Mouse (Mus musculus) thymus, adult 2 months (tissue): ENCODE data around the gene Asb11. TPM values are rescaled to one million over a fixed set of nuclear protein-coding genes. Genes with fewer than 3 reads are reported as not detected.

ENCODE experiments used
- DNase-seq: peaks from one replicate; pipeline ENCODE4 v3.0.0; 2021
- H3K27ac ChIP-seq: fragments of 200-500 bp; 2 replicates; pipeline ENCODE4 v1.5.1; 2012; ENCODE audit warnings: low read length, control low read depth; ENCODE audit not compliant: control insufficient read depth, insufficient read depth
- H3K27me3 ChIP-seq: fragments of 200-500 bp; 2 replicates; pipeline ENCODE4 v1.6.1; 2012; ENCODE audit warnings: mild to moderate bottlenecking, low read length, moderate library complexity, mixed read lengths; ENCODE audit not compliant: control insufficient read depth, insufficient read depth
- H3K36me3 ChIP-seq: fragments of 200-500 bp; 2 replicates; pipeline ENCODE4 v1.6.1; 2012; ENCODE audit warnings: mild to moderate bottlenecking, low read length, moderate library complexity; ENCODE audit not compliant: control insufficient read depth, insufficient read depth
- H3K4me1 ChIP-seq: fragments of 200-500 bp; replicated peaks from 2 replicates; pipeline ENCODE4 v1.6.1; 2012; ENCODE audit warnings: low read length; ENCODE audit not compliant: control insufficient read depth, insufficient read depth
- H3K4me3 ChIP-seq: fragments of 200-500 bp; 2 replicates; pipeline ENCODE4 v1.5.1; 2012; ENCODE audit warnings: mild to moderate bottlenecking, low read length, control low read depth, moderate library complexity; ENCODE audit not compliant: control insufficient read depth, insufficient read depth
- CTCF ChIP-seq: fragments of 200-500 bp; IDR thresholded peaks from 2 replicates; pipeline ENCODE4 v1.5.1; 2012; ENCODE audit warnings: mild to moderate bottlenecking, control low read depth, low read length, moderate library complexity, borderline replicate concordance; ENCODE audit not compliant: control insufficient read depth, poor library complexity, insufficient read depth; ENCODE audit errors: extremely low read depth
- POLR2A ChIP-seq: fragments of 200-500 bp; IDR thresholded peaks from 2 replicates; pipeline ENCODE4 v1.6.1; 2012; ENCODE audit warnings: mild to moderate bottlenecking, low read length, control low read depth, moderate library complexity; ENCODE audit not compliant: control insufficient read depth, poor library complexity, insufficient read depth; ENCODE audit errors: extremely low read depth
- WGBS: fragments of 180-500 bp; shearing (Covaris S2); methylation state at CpG from one replicate; pipeline ENCODE4 v1.1.7; 2018; 5-methylcytosine and 5-hydroxymethylcytosine counted together
- polyA plus RNA-seq: library from polyadenylated mRNA; depleted of rRNA; stranded (reverse); fragments of >200 nt; gene quantifications from 2 replicates; pipeline ENCODE4 v1.2.3, GENCODE M21; 2012

The Asb11 gene
- polyA plus RNA-seq, 1 experiment, result 3.9 TPM

GRCm38 (mm10) chrX:164447682-164448071, 10.9 kb downstream of the Asb11 start:
- DNase-seq, result no peak
- no peaks in the 10 kb centered on the region for H3K27me3 ChIP-seq
- no peak overlapping the region for H3K4me3 ChIP-seq
- H3K36me3 ChIP-seq, result no peaks in the 10 kb centered on the region
- TF ChIP-seq POLR2A (no peak), CTCF (no peak)
- H3K4me1 ChIP-seq, result no peaks in the 10 kb centered on the region
- 91% methylated on average over 2 of the region's 2 CpGs for WGBS
- H3K27ac ChIP-seq, result no peak overlapping the region

- H3K27me3 ChIP-seq, result no peaks in the 10 kb centered on the region
- DNase-seq, result peak; percentile 7
- no peaks in the 10 kb centered on the region for H3K36me3 ChIP-seq
- H3K27ac ChIP-seq, result no peak overlapping the region
- H3K4me1 ChIP-seq, result no peaks in the 10 kb centered on the region
- WGBS, result 6% methylated on average over 3 of the region's 3 CpGs
- TF ChIP-seq POLR2A (no peak), CTCF (no peak)
- H3K4me3 ChIP-seq, result no peak overlapping the region
Measured at GRCm38 (mm10) chrX:164449201-164449600, 12.4 kb downstream of the Asb11 start.

GRCm38 (mm10) chrX:164459205-164459878, 22.5 kb downstream of the Asb11 start:
- Histone ChIP-seq H3K4me1 (no peaks in the 10 kb centered on the region), H3K27me3 (no peaks in the 10 kb centered on the region), H3K27ac (no peak overlapping the region), H3K36me3 (no peaks in the 10 kb centered on the region), H3K4me3 (no peak overlapping the region)
- TF ChIP-seq CTCF, result no peak
- TF ChIP-seq POLR2A, result no peak
- 78% methylated on average over 6 of the region's 6 CpGs for WGBS
- no peak for DNase-seq

- 85% methylated on average over 2 of the region's 2 CpGs for WGBS
- no peak for DNase-seq
- no peaks in the 10 kb centered on the region for H3K27me3 ChIP-seq
Measured at GRCm38 (mm10) chrX:164502258-164502657, 65.5 kb downstream of the Asb11 start.

GRCm38 (mm10) chrX:164505709-164506498, 69.1 kb downstream of the Asb11 start, which contains the start of gene Asb9:
Asb9 (plus strand) TSS chrX:164506327.
- no peak within 1 kb of the TSS for H3K4me3 ChIP-seq
- no peak for DNase-seq
- TF ChIP-seq CTCF (no peak), POLR2A (no peak)

More at GRCm38 (mm10) chrX:164502258-164502657, 65.5 kb downstream of the Asb11 start:
- no peaks in the 10 kb centered on the region for H3K4me1 ChIP-seq
- H3K4me3 ChIP-seq, result no peak overlapping the region
- TF ChIP-seq CTCF (no peak), POLR2A (no peak)
- H3K36me3 ChIP-seq, result no peaks in the 10 kb centered on the region
- H3K27ac ChIP-seq, result no peak overlapping the region

GRCm38 (mm10) chrX:164507068-164507467, 70.3 kb downstream of the Asb11 start:
- Histone ChIP-seq H3K4me1 (no peaks in the 10 kb centered on the region), H3K36me3 (no peaks in the 10 kb centered on the region), H3K4me3 (no peak overlapping the region), H3K27ac (no peak overlapping the region), H3K27me3 (no peaks in the 10 kb centered on the region)
- TF ChIP-seq POLR2A, result no peak
- no peak for TF ChIP-seq CTCF
- WGBS, result 91% methylated on average over 4 of the region's 4 CpGs
- DNase-seq, result no peak

More at GRCm38 (mm10) chrX:164505709-164506498, 69.1 kb downstream of the Asb11 start, which contains the start of gene Asb9:
- H3K27me3 ChIP-seq, result no peaks in the 10 kb centered on the region
- 81% methylated on average over 10 of the region's 10 CpGs for WGBS
- H3K27ac ChIP-seq, result no peak within 1 kb of the TSS
- H3K36me3 ChIP-seq, result no peaks in the 10 kb centered on the region
- H3K4me1 ChIP-seq, result no peaks in the 10 kb centered on the region
